Mouse (Mus musculus) macrophage (primary cell): ENCODE results near the gene Ncapd2. TPM values are rescaled to one million over a fixed set of nuclear protein-coding genes. Genes with fewer than 3 reads are reported as not detected.

Experiments
- H3K27ac ChIP-seq: fragments of 350-480 bp; formaldehyde crosslinking; 2 replicates; pipeline ENCODE4 v1.9.0; 2021
- H3K36me3 ChIP-seq: fragments of 350-480 bp; formaldehyde crosslinking; 2 replicates; pipeline ENCODE4 v1.9.0; 2021; ENCODE audit errors: inconsistent target
- H3K4me3 ChIP-seq: fragments of 350-480 bp; formaldehyde crosslinking; 2 replicates; pipeline ENCODE4 v1.9.0; 2021; ENCODE audit errors: inconsistent target
- H3K79me2 ChIP-seq: fragments of 350-480 bp; formaldehyde crosslinking; 2 replicates; pipeline ENCODE4 v1.9.0; 2021; ENCODE audit errors: inconsistent target
- WGBS: methylation state at CpG from one replicate; pipeline ENCODE4 v1.1.7; 2026; ENCODE audit warnings: inconsistent platforms; ENCODE audit not compliant: missing documents; 5-methylcytosine and 5-hydroxymethylcytosine counted together
- polyA plus RNA-seq: library from polyadenylated mRNA; stranded (reverse); fragments of 250-400 nt; gene quantifications from 3 replicates; pipeline ENCODE4 v1.2.4, GENCODE M21; 2018; ENCODE audit warnings: inconsistent platforms
- total RNA-seq, 78 experiments: library from RNA; depleted of rRNA; stranded (reverse); fragments of 250-400 nt; gene quantifications; 1 replicate in 9 of 78; 2 replicates in 24 of 78; 3 replicates in 43 of 78; 4 replicates in 2 of 78; pipeline ENCODE4 v1.2.4; 2018; ENCODE audit warnings: inconsistent platforms in 56 of 78

The Ncapd2 gene
- total RNA-seq (2018; cell fraction: chromatin; rRNA removed), result 10 to 100 TPM in 21 of 26 experiments, 1 to 10 TPM in 5; 2.6 to 80.6 (median 23.9) TPM
- 1 to 10 TPM; 2.7 to 8.8 (median 5.2) TPM for total RNA-seq (2018; cell fraction: cytosol; rRNA removed)
- 10 to 100 TPM in 15 of 26 experiments, 1 to 10 TPM in 11; 1.8 to 73.8 (median 10.6) TPM for total RNA-seq (2018; cell fraction: nucleus; rRNA removed)
- 6.0 to 12.7 TPM (median 10.3 TPM) in 3 replicates for polyA plus RNA-seq

DNA sequence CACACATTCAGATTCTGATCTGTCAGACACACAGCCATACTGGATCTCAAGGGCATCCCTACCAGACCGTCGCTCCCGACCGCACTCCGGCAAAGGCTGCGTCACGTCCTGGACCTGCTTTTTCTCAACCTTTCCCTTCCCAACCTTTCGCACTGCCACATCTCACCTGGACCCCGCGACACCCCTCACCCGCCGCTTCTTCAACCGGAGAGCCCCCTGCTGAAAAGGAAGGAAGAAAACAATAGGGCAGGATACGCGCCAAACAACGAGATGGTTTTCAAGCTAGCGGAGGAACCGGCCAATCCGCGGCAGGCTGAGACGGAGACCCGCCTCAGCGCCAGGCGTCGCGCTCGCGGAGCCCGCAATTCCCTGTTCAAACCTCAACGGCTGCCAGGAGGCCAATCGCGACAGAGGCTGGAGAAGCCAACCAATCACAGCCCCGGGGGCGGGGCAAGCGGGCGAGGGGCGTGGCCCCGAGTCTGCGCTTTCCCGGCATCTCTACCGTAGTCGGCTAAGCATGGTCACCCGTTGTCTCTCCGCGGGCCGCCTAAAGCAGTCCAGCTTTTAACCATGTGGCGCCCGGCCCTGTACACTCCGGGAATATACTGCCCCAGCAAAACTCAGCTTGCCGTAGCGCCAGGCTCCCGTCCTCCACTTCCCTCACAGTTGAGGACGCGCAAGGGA is at the start of gene Ncapd2, which contains the start of gene Mrpl51:
Gene Ncapd2, minus strand, starts transcription at position 370 of the 684 bp plus-strand sequence.
Gene Mrpl51, plus strand, starts transcription at position 470 of the 684 bp plus-strand sequence.
- WGBS, result 4% methylated on average over 44 of the region's 54 CpGs
- Histone ChIP-seq H3K27ac (peak within 1 kb of the TSS; percentile 94), H3K4me3 (peak within 1 kb of the TSS; percentile 91), H3K36me3 (peaks cover 8% of the 10 kb centered on the region; the same call in 1 of the 2 replicates), H3K79me2 (peaks cover 60% of the 10 kb centered on the region)

- no peaks in the 10 kb centered on the region for H3K36me3 ChIP-seq
Measured at GRCm38 (mm10) chr6:125240617-125241016, 49.1 kb upstream of the Ncapd2 start.

DNA sequence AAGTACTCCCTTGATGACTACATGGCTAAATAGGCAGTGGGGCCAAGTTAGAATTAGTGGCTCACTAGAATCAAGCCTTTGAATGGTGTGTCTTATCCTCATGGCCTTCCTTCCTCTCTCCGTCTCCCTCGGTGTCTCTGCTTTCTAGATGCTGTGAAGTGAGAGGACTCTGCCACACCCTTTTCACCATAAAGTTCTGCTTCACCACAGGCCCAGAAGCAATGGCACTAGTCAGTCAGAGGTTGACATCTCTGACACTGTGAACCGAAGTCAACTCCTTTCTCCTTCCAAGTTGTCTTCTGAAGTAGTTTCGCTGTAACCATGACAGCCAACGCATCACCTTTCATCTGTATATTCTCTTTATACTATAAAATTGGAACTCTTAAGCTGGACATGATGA is 48.0 kb upstream of the Ncapd2 start:
- Histone ChIP-seq H3K4me3 (no peak overlapping the region), H3K36me3 (no peaks in the 10 kb centered on the region), H3K79me2 (no peaks in the 10 kb centered on the region), H3K27ac (no peak overlapping the region)
- WGBS, result 90% methylated on average over 5 of the region's 5 CpGs

More at GRCm38 (mm10) chr6:125240617-125241016, 49.1 kb upstream of the Ncapd2 start:
- Histone ChIP-seq H3K79me2 (no peaks in the 10 kb centered on the region), H3K27ac (no peak overlapping the region), H3K4me3 (no peak overlapping the region)
- WGBS, result 80% methylated on average over 5 of the region's 5 CpGs

DNA sequence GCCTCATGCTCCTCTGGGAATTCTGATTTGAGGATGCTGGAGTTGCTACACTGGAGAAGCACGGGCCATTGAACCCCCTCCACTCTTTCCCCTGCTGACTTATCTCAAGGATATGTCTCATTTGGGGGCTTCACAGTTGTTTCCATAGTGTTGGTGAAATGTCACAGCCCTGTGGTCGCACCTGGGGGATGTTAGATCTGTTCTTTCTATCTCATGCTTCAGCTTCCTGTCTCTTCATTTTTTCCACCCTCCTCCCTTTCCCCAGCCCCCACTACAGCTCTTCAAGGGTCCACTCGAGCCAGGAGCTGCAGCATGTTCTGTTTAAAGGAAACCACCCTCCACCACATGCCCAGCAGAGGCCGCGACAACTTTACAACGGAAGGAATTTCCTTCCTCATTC is 46.9 kb upstream of the Ncapd2 start:
- no peaks in the 10 kb centered on the region for H3K36me3 ChIP-seq

GRCm38 (mm10) chr6:125237421-125237820 is 45.9 kb upstream of the Ncapd2 start:
- no peak overlapping the region for H3K4me3 ChIP-seq
- no peak overlapping the region for H3K27ac ChIP-seq
- no peaks in the 10 kb centered on the region for H3K79me2 ChIP-seq
- 43% methylated on average over 4 of the region's 4 CpGs for WGBS
- H3K36me3 ChIP-seq, result no peaks in the 10 kb centered on the region

More for the DNA sequence above, 46.9 kb upstream of the Ncapd2 start:
- H3K27ac ChIP-seq, result no peak overlapping the region
- H3K4me3 ChIP-seq, result no peak overlapping the region
- 13% methylated on average over 6 of the region's 6 CpGs for WGBS
- H3K79me2 ChIP-seq, result no peaks in the 10 kb centered on the region

- H3K79me2 ChIP-seq, result no peaks in the 10 kb centered on the region
- 36% methylated on average over 6 of the region's 6 CpGs for WGBS
- H3K27ac ChIP-seq, result no peak within 1 kb of the TSS
- no peaks in the 10 kb centered on the region for H3K36me3 ChIP-seq
- H3K4me3 ChIP-seq, result no peak within 1 kb of the TSS
Measured at GRCm38 (mm10) chr6:125236782-125237181, 45.3 kb upstream of the Ncapd2 start, which contains the start of gene Cd27. Cd27 (minus strand) TSS chr6:125237010.

DNA sequence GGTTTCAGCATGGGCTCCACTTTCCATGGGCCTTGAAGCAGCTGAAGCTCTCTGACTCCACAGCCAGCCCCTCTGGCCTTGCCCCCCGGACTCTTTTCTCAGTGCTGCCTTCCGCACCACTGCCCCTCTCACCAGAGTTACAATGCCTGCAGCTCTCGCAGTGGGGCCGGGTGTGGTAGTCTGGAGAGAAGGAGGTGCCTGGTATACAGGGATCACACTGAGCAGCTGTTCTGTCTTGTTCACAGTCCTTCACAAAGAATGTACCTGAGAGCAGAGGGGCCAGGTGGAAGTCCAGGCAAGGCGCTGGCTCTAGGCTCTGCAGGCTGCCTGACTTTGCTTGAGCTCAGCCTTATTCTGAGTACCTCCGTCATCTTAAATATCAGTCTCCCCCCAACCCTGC is 44.8 kb upstream of the Ncapd2 start:
- Histone ChIP-seq H3K79me2 (no peaks in the 10 kb centered on the region), H3K4me3 (no peak overlapping the region), H3K27ac (no peak overlapping the region), H3K36me3 (no peaks in the 10 kb centered on the region)
- WGBS, result 62% methylated on average over 6 of the region's 6 CpGs

DNA sequence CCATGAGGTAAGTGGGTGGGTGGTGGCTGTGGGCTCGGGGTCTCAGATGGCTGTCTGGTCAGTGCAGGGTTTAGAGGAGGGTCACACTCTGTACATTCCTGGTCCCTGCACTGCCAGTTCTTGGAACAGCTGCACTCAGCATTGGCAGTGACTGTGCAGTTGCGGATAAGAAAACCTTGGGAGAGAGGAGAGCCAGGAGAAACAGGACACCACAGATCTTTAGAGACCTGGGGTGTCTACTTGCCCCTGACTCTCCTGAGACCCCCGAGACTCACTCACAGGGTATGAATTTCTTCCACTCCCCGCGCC is 43.0 kb upstream of the Ncapd2 start:
- Histone ChIP-seq H3K36me3 (peaks cover 2% of the 10 kb centered on the region; the same call in 1 of the 2 replicates), H3K4me3 (no peak overlapping the region), H3K79me2 (no peaks in the 10 kb centered on the region), H3K27ac (no peak overlapping the region)
- WGBS, result 57% methylated on average over 5 of the region's 5 CpGs

- 47% methylated on average over 7 of the region's 7 CpGs for WGBS
- H3K4me3 ChIP-seq, result no peak overlapping the region
- H3K27ac ChIP-seq, result no peak overlapping the region
- no peaks in the 10 kb centered on the region for H3K79me2 ChIP-seq
- peaks cover 7% of the 10 kb centered on the region; the same call in 1 of the 2 replicates for H3K36me3 ChIP-seq
Measured at GRCm38 (mm10) chr6:125233816-125234519, 42.5 kb upstream of the Ncapd2 start.

GRCm38 (mm10) chr6:125232516-125232915 is 41.0 kb upstream of the Ncapd2 start:
- H3K4me3 ChIP-seq, result peak overlapping the region; percentile 95; the same call in 1 of the 2 replicates
- H3K36me3 ChIP-seq, result peaks cover 21% of the 10 kb centered on the region; the same call in 1 of the 2 replicates
- H3K79me2 ChIP-seq, result no peaks in the 10 kb centered on the region
- WGBS, result 58% methylated on average over 6 of the region's 6 CpGs
- peak overlapping the region; percentile 95 for H3K27ac ChIP-seq

- Histone ChIP-seq H3K4me3 (peak overlapping the region; percentile 95), H3K27ac (peak overlapping the region; percentile 95), H3K79me2 (no peaks in the 10 kb centered on the region), H3K36me3 (peaks cover 26% of the 10 kb centered on the region)
- 19% methylated on average over 4 of the region's 4 CpGs for WGBS
Measured at GRCm38 (mm10) chr6:125232045-125232437, 40.5 kb upstream of the Ncapd2 start.

- H3K79me2 ChIP-seq, result no peaks in the 10 kb centered on the region
- peak within 1 kb of the TSS; percentile 95 for H3K4me3 ChIP-seq
- 2% methylated on average over 14 of the region's 16 CpGs for WGBS
- peaks cover 33% of the 10 kb centered on the region for H3K36me3 ChIP-seq
- H3K27ac ChIP-seq, result peak within 1 kb of the TSS; percentile 95
Measured at GRCm38 (mm10) chr6:125231117-125232044, 39.9 kb upstream of the Ncapd2 start, which contains the start of gene Tapbpl. Tapbpl (minus strand) TSS chr6:125231860.

DNA sequence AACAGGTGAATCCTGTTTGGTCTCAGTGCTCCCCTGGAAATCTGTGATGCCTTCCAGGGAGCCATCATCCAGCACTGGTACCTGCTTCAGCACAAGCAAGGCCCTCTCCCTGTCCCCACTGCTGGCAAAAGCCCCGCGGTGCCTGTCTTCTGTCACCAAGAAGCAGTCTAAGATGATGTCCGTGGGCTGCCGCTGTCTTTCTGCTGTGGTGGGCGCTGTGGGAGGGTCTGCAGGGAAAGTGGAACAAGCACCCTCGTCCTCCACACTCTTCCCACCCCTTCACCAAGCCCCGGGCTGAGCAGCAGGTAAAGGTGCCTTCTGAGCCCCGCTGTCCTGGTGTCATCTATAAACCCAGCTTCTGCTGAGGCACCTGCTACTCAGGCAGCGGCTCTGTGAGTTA is 39.1 kb upstream of the Ncapd2 start:
- no peaks in the 10 kb centered on the region for H3K79me2 ChIP-seq
- H3K27ac ChIP-seq, result no peak overlapping the region
- H3K4me3 ChIP-seq, result no peak overlapping the region; the same call in 1 of the 2 replicates
- 68% methylated on average over 7 of the region's 9 CpGs for WGBS
- peaks cover 41% of the 10 kb centered on the region for H3K36me3 ChIP-seq
